Mouse (Mus musculus) gonadal fat pad, adult 2 months (tissue): ENCODE data around the gene Art4. TPM values are rescaled to one million over a fixed set of nuclear protein-coding genes. Genes with fewer than 3 reads are reported as not detected.
A peak's percentile ranks its signal among the peaks of the same experiment; 100 is the strongest.

ENCODE experiments used
- DNase-seq: peaks from one replicate; pipeline ENCODE4 v3.0.0-alpha.2; 2012; ENCODE audit warnings: low read depth
- polyA plus RNA-seq: library from polyadenylated mRNA; depleted of rRNA; stranded (reverse); fragments of >200 nt; gene quantifications from 2 replicates; pipeline ENCODE4 v1.2.3, GENCODE M21; 2012

The Art4 gene
- polyA plus RNA-seq, 1 experiment: 10.3 TPM

- no peak for DNase-seq
These were observed 8.6 kb upstream of the Art4 start for GRCm38 (mm10) chr6:136866150-136866549.

- no peak for DNase-seq
These were observed 7.8 kb upstream of the Art4 start for GRCm38 (mm10) chr6:136865360-136865759.

GRCm38 (mm10) chr6:136861020-136861419, 3.5 kb upstream of the Art4 start:
- no peak for DNase-seq

- DNase-seq: no peak
These were observed 887 bp upstream of the Art4 start for GRCm38 (mm10) chr6:136858420-136858819.

- DNase-seq: no peak
These were observed 334 bp upstream of the Art4 start for GRCm38 (mm10) chr6:136857873-136858260.

GRCm38 (mm10) chr6:136856071-136856636, 1.4 kb downstream of the Art4 start:
- DNase-seq: peak; percentile 70

- DNase-seq: no peak
These were observed 2.4 kb downstream of the Art4 start for GRCm38 (mm10) chr6:136855183-136855582.

GRCm38 (mm10) chr6:136854361-136854781, 3.2 kb downstream of the Art4 start:
- DNase-seq: no peak

GRCm38 (mm10) chr6:136852762-136853161, 4.8 kb downstream of the Art4 start:
- no peak for DNase-seq

GRCm38 (mm10) chr6:136852348-136852747, 5.2 kb downstream of the Art4 start:
- no peak for DNase-seq

GRCm38 (mm10) chr6:136850267-136850666, 7.3 kb downstream of the Art4 start:
- DNase-seq: no peak

GRCm38 (mm10) chr6:136848971-136849370, 8.6 kb downstream of the Art4 start:
- DNase-seq: no peak

GRCm38 (mm10) chr6:136848399-136848798, 9.1 kb downstream of the Art4 start:
- no peak for DNase-seq

- DNase-seq: no peak
These were observed 9.7 kb downstream of the Art4 start for GRCm38 (mm10) chr6:136847790-136848189.

- no peak for DNase-seq
These were observed 10.3 kb downstream of the Art4 start for GRCm38 (mm10) chr6:136847267-136847666.

GRCm38 (mm10) chr6:136845706-136846480, 11.6 kb downstream of the Art4 start:
- no peak for DNase-seq

GRCm38 (mm10) chr6:136844903-136845302, 12.6 kb downstream of the Art4 start:
- DNase-seq: no peak

- DNase-seq: no peak
These were observed 20.2 kb downstream of the Art4 start for GRCm38 (mm10) chr6:136837323-136837722.

- no peak for DNase-seq
These were observed 22.2 kb downstream of the Art4 start, which contains the start of gene Smco3 for GRCm38 (mm10) chr6:136835352-136835751. Smco3 (minus strand) TSS chr6:136835452.

GRCm38 (mm10) chr6:136831712-136832111, 25.8 kb downstream of the Art4 start:
- no peak for DNase-seq

- no peak for DNase-seq
These were observed 28.9 kb downstream of the Art4 start for GRCm38 (mm10) chr6:136828681-136829080.

- DNase-seq: peak; percentile 94
These were observed 29.5 kb downstream of the Art4 start, which contains the start of gene Wbp11 for GRCm38 (mm10) chr6:136827881-136828561. Wbp11 (minus strand) TSS chr6:136828233.

GRCm38 (mm10) chr6:136827516-136827880, 30.0 kb downstream of the Art4 start, which contains the start of gene BC049715:
BC049715 (plus strand) TSS chr6:136827626.
- no peak for DNase-seq
